Mouse (Mus musculus) embryonic fibroblast, embryonic 13.5 days (primary cell): Measurements from ENCODE around the gene Zfp654. TPM values are rescaled to one million over a fixed set of nuclear protein-coding genes. Genes with fewer than 3 reads are reported as not detected.
A peak's percentile ranks its signal among the peaks of the same experiment; 100 is the strongest.

ENCODE experiments used
- H3K27ac ChIP-seq: 2 replicates; pipeline ENCODE4 v1.5.1; 2012; ENCODE audit warnings: low read length, control low read depth, inconsistent platforms; ENCODE audit not compliant: insufficient read depth
- H3K4me1 ChIP-seq: 2 replicates; pipeline ENCODE4 v1.6.1; 2011; ENCODE audit warnings: low read length; ENCODE audit not compliant: control insufficient read depth, insufficient read depth
- H3K4me3 ChIP-seq: 2 replicates; pipeline ENCODE4 v1.5.1; 2011; ENCODE audit warnings: mild to moderate bottlenecking, control low read depth, low read length; ENCODE audit not compliant: insufficient read depth
- CTCF ChIP-seq: IDR thresholded peaks from 2 replicates; pipeline ENCODE4 v1.5.1; 2011; ENCODE audit warnings: mild to moderate bottlenecking, control low read depth, low read length, moderate library complexity, borderline replicate concordance; ENCODE audit not compliant: insufficient read depth
- POLR2A ChIP-seq: IDR thresholded peaks from 2 replicates; pipeline ENCODE4 v1.6.1; 2011; ENCODE audit warnings: low read depth, mild to moderate bottlenecking, control low read depth, low read length, moderate library complexity
- polyA plus RNA-seq: library from polyadenylated mRNA; stranded (reverse); fragments of >200 nt; gene quantifications from 2 replicates; pipeline ENCODE4 v1.2.4, GENCODE M21; 2011; ENCODE audit warnings: low read depth; ENCODE audit not compliant: missing spikeins, insufficient read length

The Zfp654 gene
- polyA plus RNA-seq, 1 experiment, result 9.7 TPM

- Histone ChIP-seq H3K4me3 (no peak overlapping the region), H3K4me1 (peaks cover 2% of the 10 kb centered on the region; the same call in 1 of the 2 replicates), H3K27ac (no peak overlapping the region)
- TF ChIP-seq POLR2A, result no peak
- no peak for TF ChIP-seq CTCF
These were observed 5.5 kb upstream of the Zfp654 start for GRCm38 (mm10) chr16:64856946-64857345.

DNA sequence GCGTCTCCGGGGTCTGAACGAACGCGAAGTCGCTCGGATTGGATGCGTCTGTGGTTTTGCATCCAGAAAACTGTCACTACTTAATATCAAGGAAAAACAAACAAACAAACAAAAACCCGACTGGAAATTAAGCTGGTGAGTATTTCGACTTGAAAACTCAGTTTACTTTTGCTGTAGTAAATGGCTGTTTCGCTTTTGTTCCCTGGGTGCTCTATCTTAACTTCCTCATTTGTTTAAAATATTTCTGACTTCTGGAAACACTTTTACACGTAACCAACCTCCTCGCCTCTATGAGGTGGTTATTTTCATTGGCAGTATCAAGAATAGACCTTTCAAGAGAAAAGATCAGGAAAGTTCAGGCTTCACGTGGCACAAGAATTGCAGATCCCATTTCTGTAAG, 1.4 kb upstream of the Zfp654 start:
- TF ChIP-seq CTCF (no peak), POLR2A (no peak)
- Histone ChIP-seq H3K27ac (no peak overlapping the region), H3K4me3 (peak overlapping the region; percentile 88), H3K4me1 (peaks cover 2% of the 10 kb centered on the region; the same call in 1 of the 2 replicates)

- Histone ChIP-seq H3K4me1 (peaks cover 2% of the 10 kb centered on the region; the same call in 1 of the 2 replicates), H3K27ac (peak overlapping the region; percentile 90), H3K4me3 (peak overlapping the region; percentile 88)
- TF ChIP-seq POLR2A, result no peak
- TF ChIP-seq CTCF, result no peak
These were observed 1.0 kb upstream of the Zfp654 start for GRCm38 (mm10) chr16:64852441-64852871.

DNA sequence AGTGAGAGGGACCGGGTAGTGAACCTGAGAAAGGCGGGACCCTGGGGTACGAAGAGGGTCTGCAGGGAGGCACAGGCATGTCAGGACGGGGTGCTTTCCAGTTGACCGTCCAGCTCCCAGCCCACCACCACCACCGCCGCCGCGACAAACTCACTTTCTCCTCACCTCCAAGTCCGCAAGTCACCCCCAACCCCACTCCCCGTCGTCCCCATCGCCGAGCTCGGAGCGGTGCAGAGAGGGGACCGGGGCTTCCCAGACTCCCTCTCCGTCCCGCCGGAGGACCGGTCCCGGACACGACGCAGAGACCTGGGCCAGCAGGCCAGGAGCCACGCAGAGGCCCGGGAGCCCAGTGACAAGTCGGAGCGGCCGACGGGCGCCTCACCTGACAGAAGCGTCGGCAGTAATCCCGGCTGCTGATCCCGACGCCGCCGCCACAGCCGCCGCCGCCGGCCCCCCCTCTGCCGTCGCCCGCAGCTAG, 328 bp downstream of the Zfp654 start:
- peak overlapping the region; percentile 58 for H3K27ac ChIP-seq
- TF ChIP-seq POLR2A (no peak), CTCF (no peak)
- H3K4me3 ChIP-seq, result peak overlapping the region; percentile 82
- H3K4me1 ChIP-seq, result peaks cover 2% of the 10 kb centered on the region; the same call in 1 of the 2 replicates

DNA sequence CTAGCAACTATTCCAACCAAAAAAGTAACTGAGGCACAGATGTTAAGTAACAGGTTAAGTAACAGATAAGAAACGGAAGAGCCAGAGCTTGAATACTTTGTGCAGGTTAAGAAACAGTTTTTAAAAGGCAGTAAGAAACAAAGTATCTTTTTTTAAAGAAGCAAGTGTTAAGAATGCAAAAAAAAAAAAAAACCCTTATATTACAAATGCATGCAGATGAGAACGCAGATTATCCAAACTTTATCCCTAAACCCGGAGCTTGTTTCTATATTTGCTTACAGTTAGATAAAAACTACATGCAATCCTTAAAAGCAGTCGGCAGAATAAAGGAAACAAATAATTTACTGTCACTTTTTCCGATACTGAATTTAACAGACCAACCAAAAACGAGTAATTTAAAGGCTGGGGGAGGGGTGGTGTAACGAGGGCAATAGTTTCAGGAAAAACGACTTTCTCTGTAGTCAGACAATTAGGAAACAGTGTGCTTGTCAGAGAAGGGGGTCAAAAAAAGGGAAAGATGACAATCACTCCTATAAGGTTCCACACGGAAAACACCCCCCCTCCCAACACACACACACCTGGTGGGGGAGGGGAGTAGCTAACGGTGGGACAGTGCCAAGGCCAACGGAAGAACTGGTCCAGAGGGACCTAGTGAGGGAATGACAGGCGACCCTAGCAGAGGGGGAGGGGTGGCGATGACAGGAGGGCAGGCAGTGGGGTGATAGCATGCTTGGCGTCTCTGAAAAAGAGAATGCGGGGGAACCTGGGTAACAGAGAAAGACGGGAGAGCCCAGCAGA, 966 bp downstream of the Zfp654 start:
- Histone ChIP-seq H3K27ac (no peak overlapping the region), H3K4me3 (peak overlapping the region; percentile 82), H3K4me1 (peaks cover 2% of the 10 kb centered on the region; the same call in 1 of the 2 replicates)
- TF ChIP-seq POLR2A (no peak), CTCF (no peak)

DNA sequence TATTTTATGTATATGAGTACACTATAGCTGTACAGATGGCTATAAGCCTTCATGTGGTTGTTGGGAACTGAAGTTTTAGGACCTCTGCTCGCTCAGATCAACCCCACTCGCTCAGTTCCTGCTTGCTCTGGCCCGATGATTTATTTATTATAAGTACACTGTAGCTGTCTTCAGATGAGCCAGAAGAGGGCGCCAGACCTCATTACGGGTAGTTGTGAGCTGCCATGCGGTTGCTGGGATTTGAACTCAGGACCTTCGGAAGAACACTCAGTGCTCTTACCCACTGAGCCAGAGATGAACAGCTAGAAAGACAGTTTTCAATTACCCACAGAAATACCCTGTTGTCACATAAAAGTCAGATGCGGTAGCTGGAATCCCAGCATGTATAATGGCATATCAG, 5.5 kb downstream of the Zfp654 start:
- H3K4me3 ChIP-seq, result no peak overlapping the region
- TF ChIP-seq POLR2A, result no peak
- TF ChIP-seq CTCF, result no peak
- no peaks in the 10 kb centered on the region for H3K4me1 ChIP-seq

GRCm38 (mm10) chr16:64842374-64842729, 9.1 kb downstream of the Zfp654 start:
- no peak overlapping the region for H3K4me3 ChIP-seq
- TF ChIP-seq POLR2A (no peak), CTCF (no peak)
- no peak overlapping the region for H3K27ac ChIP-seq
- H3K4me1 ChIP-seq, result no peaks in the 10 kb centered on the region

More for the DNA sequence above, 5.5 kb downstream of the Zfp654 start:
- no peak overlapping the region for H3K27ac ChIP-seq

DNA sequence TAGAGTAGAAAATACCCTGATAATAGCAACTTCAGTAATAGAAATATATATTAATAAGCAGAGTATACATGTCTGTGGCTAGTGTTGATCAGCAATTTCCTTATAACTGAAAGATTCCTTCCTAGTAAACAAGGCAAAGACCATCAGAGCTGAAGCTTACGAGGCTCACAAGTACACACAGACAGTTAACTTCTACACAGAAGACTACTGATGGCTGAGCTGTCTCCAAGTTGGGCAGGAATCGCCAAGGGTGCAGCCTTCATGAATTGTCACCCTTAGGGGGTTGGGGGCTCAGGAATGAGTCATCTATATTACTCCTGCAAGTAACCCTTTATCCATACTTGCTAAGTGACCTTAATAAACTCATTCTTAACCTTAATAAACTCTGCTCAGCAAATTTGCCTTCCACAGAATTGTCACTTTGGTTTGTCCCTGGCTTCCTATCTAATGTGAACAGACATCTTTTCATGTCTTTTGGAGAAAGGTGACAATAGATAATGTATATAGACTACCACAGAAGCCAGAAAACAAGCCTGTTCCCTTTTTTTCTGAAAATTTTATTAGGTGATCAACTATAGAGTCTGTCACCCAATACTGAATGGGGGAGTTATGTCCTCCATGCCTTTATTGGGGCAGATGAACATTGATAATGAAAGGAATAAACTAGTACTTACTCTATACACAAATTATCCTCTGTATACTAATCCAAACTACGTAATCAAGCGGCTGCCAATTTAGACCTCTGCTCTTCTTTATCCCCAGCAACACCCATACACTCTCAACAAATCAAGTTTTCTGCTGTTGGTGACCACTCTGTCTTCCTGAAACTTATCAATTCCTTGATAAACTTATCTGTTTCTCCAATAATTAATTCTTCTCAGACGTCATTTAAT, 9.7 kb downstream of the Zfp654 start:
- no peak for TF ChIP-seq POLR2A
- TF ChIP-seq CTCF, result no peak
- H3K27ac ChIP-seq, result no peak overlapping the region
- no peaks in the 10 kb centered on the region for H3K4me1 ChIP-seq
- no peak overlapping the region for H3K4me3 ChIP-seq

- TF ChIP-seq POLR2A (no peak), CTCF (no peak)
- Histone ChIP-seq H3K4me3 (no peak overlapping the region), H3K4me1 (no peaks in the 10 kb centered on the region), H3K27ac (no peak overlapping the region)
These were observed 14.7 kb downstream of the Zfp654 start for GRCm38 (mm10) chr16:64836709-64837108.
